Mouse (Mus musculus): ENCODE measurements around the gene Spata5. TPM values are rescaled to one million over a fixed set of nuclear protein-coding genes. Genes with fewer than 3 reads are reported as not detected.
A peak's percentile ranks its signal among the peaks of the same experiment; 100 is the strongest.

Gene Spata5
- polyA plus RNA-seq, 1 experiment from 2014 or later, result 44.8 TPM

DNA sequence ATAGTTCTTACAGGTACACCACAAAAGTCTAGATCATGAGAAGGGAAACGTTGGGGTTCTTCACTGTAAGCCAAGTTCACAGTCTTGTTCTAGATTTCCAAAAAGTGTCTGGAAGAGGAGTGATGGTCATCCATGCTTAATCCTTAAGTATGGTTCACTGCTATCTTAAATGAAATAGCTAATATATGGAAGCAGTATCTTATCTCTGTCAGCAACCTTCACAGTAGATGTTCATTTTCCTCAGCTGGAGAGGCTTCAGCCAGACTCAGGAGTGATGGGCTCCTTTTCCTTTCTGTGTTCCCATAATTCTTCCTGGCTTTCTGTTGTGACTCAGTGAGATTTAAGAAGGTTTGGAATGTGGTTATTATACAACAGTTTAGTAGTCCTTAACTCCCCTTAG is 147.8 kb downstream of the Spata5 start:
- Histone ChIP-seq H3K27me3 (no peaks in the 10 kb centered on the region), H3K9me3 (no peaks in the 10 kb centered on the region), H3K4me2 (no peak overlapping the region), H3K27ac (no peak overlapping the region), H3K4me1 (peaks cover 24% of the 10 kb centered on the region), H3K9ac (no peak overlapping the region), H3K4me3 (replicated peaks) (no peak overlapping the region), H3K36me3 (replicated peaks) (no peaks in the 10 kb centered on the region)
- no peak for ATAC-seq (ENCODE audit: low FRiP score)
- WGBS, result 97% methylated on average over 1 of the region's 1 CpGs

- 67% methylated on average over 1 of the region's 1 CpGs for WGBS
- ATAC-seq (ENCODE audit: low FRiP score), result no peak
- Histone ChIP-seq H3K9ac (no peak overlapping the region), H3K4me3 (replicated peaks) (no peak overlapping the region), H3K36me3 (replicated peaks) (no peaks in the 10 kb centered on the region), H3K27ac (peak overlapping the region; percentile 78), H3K27me3 (no peaks in the 10 kb centered on the region), H3K9me3 (no peaks in the 10 kb centered on the region), H3K4me1 (peaks cover 24% of the 10 kb centered on the region), H3K4me2 (no peak overlapping the region)
Observed at GRCm38 (mm10) chr3:37568780-37569179, 149.1 kb downstream of the Spata5 start.

DNA sequence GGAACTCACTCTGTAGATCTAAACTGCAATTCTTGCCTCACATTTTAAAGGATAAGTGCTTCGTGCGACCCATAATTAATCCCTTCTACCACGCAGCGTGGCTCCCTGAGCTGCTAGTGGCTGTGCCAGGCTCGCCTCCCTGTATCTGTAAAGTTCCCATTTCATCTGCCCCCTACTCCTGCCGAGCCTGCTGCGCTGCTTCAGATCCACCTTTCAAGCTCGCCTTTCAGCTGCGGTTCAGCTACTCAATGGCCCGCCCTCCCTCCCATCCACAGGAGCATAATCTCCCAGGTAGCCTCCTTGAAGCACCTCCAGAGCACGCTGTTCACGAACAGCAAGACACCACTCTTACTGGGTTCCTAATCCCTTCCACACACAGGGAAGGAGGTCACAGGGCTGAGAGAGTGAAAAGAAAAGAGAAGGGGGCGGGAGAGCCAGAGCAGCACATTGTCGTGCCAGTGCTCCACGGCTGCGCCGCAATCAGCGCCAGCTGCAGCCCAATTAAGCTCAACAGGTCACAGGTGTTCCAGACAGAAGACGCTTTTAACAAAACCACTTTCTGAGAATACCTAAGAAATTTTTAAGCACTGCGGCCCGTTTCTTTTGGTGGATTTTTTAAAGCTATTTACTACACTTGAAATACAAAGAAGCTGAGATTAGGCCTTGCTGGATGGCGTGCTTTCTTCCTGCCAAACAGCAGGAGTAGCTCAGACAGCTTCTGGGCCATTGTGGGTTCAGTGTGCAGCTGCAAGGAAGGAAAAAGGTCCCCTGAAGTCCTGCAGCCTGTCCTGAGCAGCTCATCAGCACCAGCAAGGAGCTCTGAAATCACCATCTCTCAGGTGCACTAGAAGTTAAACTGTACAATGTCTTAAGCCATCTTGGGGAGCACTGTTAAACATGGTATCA is 150.2 kb downstream of the Spata5 start:
- 0 out of 2 replicates have a peak overlapping the region, but pooled peaks have one; percentile 7 for H3K4me3 ChIP-seq (replicated peaks)
- H3K9ac ChIP-seq, result no peak overlapping the region
- peak; percentile 90 for ATAC-seq (ENCODE audit: low FRiP score)
- H3K27ac ChIP-seq, result peak overlapping the region; percentile 78
- H3K9me3 ChIP-seq, result no peaks in the 10 kb centered on the region
- H3K4me2 ChIP-seq, result peak overlapping the region; percentile 44
- WGBS, result 5% methylated on average over 22 of the region's 22 CpGs
- H3K27me3 ChIP-seq, result no peaks in the 10 kb centered on the region
- H3K36me3 ChIP-seq (replicated peaks), result 0 out of 2 replicates have a peak, but pooled peaks cover 1% of the 10 kb centered on the region
- peaks cover 24% of the 10 kb centered on the region for H3K4me1 ChIP-seq

GRCm38 (mm10) chr3:37571633-37572032 is 151.9 kb downstream of the Spata5 start:
- WGBS, result 38% methylated on average over 4 of the region's 4 CpGs
- H3K4me1 ChIP-seq, result peaks cover 24% of the 10 kb centered on the region
- H3K9me3 ChIP-seq, result no peaks in the 10 kb centered on the region
- H3K9ac ChIP-seq, result no peak overlapping the region
- ATAC-seq (ENCODE audit: low FRiP score), result no peak
- 0 out of 2 replicates have a peak, but pooled peaks cover 3% of the 10 kb centered on the region for H3K36me3 ChIP-seq (replicated peaks)
- H3K27ac ChIP-seq, result peak overlapping the region; percentile 56; the same call in 1 of the 2 replicates
- H3K4me2 ChIP-seq, result no peak overlapping the region
- no peaks in the 10 kb centered on the region for H3K27me3 ChIP-seq
- H3K4me3 ChIP-seq (replicated peaks), result no peak overlapping the region

- no peak overlapping the region for H3K4me2 ChIP-seq
- H3K27me3 ChIP-seq, result no peaks in the 10 kb centered on the region
- 0 out of 2 replicates have a peak, but pooled peaks cover 3% of the 10 kb centered on the region for H3K36me3 ChIP-seq (replicated peaks)
- H3K9me3 ChIP-seq, result no peaks in the 10 kb centered on the region
- 53% methylated on average over 6 of the region's 6 CpGs for WGBS
- H3K27ac ChIP-seq, result 0 out of 2 replicates have a peak overlapping the region, but pooled peaks have one; percentile 8
- H3K4me3 ChIP-seq (replicated peaks), result no peak overlapping the region
- H3K9ac ChIP-seq, result no peak overlapping the region
- ATAC-seq (ENCODE audit: low FRiP score), result no peak
- H3K4me1 ChIP-seq, result peaks cover 24% of the 10 kb centered on the region
Observed at GRCm38 (mm10) chr3:37572066-37572465, 152.4 kb downstream of the Spata5 start.

DNA sequence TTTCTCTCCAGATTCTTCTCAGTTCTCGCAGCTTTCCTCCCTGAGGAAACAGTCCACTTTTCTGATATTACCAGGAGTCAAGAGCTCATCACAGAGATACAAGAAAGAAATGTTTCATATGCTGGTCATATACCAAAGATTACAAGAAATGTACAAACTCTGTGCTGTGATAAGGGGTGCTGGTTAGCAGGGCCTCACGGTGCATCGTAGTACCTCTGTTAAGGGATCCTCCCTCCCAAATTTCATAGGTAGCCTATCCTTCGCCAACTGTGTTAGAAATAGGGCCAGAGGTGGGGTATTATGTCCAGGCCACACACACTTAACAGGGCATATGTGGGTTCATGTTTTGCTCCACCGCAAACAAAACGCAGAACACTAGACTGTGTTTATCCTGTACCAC is 157.1 kb downstream of the Spata5 start:
- Histone ChIP-seq H3K27ac (no peak overlapping the region), H3K27me3 (no peaks in the 10 kb centered on the region), H3K9me3 (no peaks in the 10 kb centered on the region), H3K4me3 (replicated peaks) (no peak overlapping the region), H3K4me2 (no peak overlapping the region), H3K9ac (no peak overlapping the region), H3K36me3 (replicated peaks) (peaks cover 21% of the 10 kb centered on the region), H3K4me1 (no peaks in the 10 kb centered on the region)
- no peak for ATAC-seq (ENCODE audit: low FRiP score)
- 97% methylated on average over 6 of the region's 6 CpGs for WGBS

GRCm38 (mm10) chr3:37577706-37578105 is 158.0 kb downstream of the Spata5 start:
- Histone ChIP-seq H3K4me3 (replicated peaks) (no peak overlapping the region), H3K4me1 (no peaks in the 10 kb centered on the region), H3K27me3 (no peaks in the 10 kb centered on the region), H3K9ac (no peak overlapping the region), H3K36me3 (replicated peaks) (peaks cover 21% of the 10 kb centered on the region), H3K9me3 (no peaks in the 10 kb centered on the region), H3K27ac (no peak overlapping the region), H3K4me2 (no peak overlapping the region)
- 89% methylated on average over 3 of the region's 3 CpGs for WGBS
- ATAC-seq (ENCODE audit: low FRiP score), result no peak

GRCm38 (mm10) chr3:37584576-37584975 is 164.9 kb downstream of the Spata5 start:
- 0 out of 2 replicates have a peak overlapping the region, but pooled peaks have one; percentile 92 for H3K27ac ChIP-seq
- no peaks in the 10 kb centered on the region for H3K9me3 ChIP-seq
- no peak overlapping the region for H3K9ac ChIP-seq
- no peak overlapping the region for H3K4me3 ChIP-seq (replicated peaks)
- H3K4me2 ChIP-seq, result no peak overlapping the region
- 77% methylated on average over 5 of the region's 5 CpGs for WGBS
- H3K4me1 ChIP-seq, result peaks cover 22% of the 10 kb centered on the region
- no peaks in the 10 kb centered on the region for H3K27me3 ChIP-seq
- ATAC-seq (ENCODE audit: low FRiP score), result no peak
- peaks cover 14% of the 10 kb centered on the region; the same call in 1 of the 2 replicates for H3K36me3 ChIP-seq (replicated peaks)

DNA sequence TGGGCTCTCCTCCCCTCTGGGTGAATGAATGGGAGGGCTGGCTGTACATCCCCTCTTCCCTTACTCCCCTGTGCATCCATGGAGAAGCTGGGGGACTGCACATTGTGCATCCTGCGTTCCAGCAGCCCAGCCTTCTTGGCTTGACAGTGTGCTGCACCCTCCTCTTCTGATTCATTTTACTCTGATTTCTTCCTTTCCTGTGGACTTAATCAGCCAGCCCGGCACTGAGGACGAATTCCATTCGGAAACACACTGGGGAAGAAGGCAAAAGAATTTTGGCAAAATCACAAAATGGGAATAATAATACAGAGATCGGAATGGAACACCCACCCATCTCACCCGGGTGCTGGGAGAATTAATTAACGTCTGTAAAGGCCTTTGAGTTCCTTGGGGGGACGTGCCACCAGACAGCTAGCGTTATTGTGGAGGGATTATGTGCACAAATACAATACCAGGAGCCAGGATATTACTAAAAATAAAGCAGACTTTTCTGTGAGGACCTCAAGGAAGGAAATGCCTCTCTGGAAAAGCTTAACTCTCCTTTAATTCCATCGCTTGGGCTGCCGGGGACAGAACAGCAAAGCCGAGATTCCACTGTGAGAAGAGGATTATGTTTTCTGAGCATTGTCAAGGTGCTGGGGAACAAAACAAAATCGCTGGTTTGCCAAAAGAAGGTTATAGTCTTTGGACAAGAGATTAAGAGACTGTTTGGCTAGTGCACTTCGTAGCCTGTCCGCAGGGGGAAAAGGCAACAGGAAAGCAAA is 166.5 kb downstream of the Spata5 start:
- ATAC-seq (ENCODE audit: low FRiP score), result peak; percentile 81
- peak overlapping the region; percentile 54 for H3K9ac ChIP-seq
- H3K27me3 ChIP-seq, result no peaks in the 10 kb centered on the region
- peak overlapping the region; percentile 51 for H3K4me2 ChIP-seq
- H3K4me3 ChIP-seq (replicated peaks), result peak overlapping the region; percentile 24
- 0 out of 2 replicates have a peak, but pooled peaks cover 3% of the 10 kb centered on the region for H3K36me3 ChIP-seq (replicated peaks)
- no peaks in the 10 kb centered on the region for H3K9me3 ChIP-seq
- H3K27ac ChIP-seq, result peak overlapping the region; percentile 92
- H3K4me1 ChIP-seq, result peaks cover 22% of the 10 kb centered on the region
- WGBS, result 2% methylated on average over 15 of the region's 15 CpGs

DNA sequence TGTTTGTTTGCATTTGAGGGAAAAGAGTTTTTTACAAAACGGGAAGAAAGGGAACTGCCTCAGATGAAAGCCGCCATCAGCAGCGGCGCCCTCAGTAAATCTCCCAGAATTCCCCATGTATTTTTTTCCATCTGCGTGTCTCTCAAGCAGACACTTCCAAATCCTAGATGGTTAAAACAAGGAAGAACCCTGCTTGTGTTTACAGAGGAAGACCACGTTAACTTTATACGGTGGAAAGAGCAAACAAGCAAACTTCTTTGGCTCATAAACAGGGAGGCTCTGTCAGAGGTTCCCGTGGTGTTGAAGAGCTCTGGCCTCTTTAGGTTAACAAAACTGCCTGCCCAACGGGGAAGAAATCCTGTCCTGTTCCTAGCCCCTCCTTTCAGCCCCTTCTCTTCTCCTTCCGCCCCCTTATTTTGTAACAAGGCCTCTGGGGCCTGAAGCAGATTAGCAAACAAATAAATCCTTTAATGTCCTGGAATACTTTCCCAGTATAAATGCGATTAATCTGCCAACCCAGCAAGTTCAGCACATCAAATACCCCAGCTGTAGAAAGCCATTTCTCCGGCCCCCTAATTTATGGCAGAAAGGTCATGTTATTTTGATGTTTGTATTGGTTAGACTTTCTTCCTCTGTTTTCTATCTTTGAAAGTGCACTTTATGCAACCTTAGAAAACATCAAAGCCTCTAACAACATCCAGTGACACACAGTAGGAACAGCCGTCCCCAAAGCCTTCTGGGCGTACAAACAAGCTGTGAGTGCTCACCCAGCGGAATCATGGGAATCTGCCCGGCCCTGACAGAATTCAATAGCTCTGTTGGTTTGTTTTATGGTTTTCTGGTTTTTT is 167.3 kb downstream of the Spata5 start:
- peak; percentile 62 for ATAC-seq (ENCODE audit: low FRiP score)
- WGBS, result 16% methylated on average over 16 of the region's 16 CpGs
- Histone ChIP-seq H3K27ac (peak overlapping the region; percentile 92), H3K9me3 (no peaks in the 10 kb centered on the region), H3K4me1 (peaks cover 22% of the 10 kb centered on the region), H3K9ac (peak overlapping the region; percentile 54; the same call in 1 of the 2 replicates), H3K27me3 (no peaks in the 10 kb centered on the region), H3K36me3 (replicated peaks) (no peaks in the 10 kb centered on the region), H3K4me3 (replicated peaks) (peak overlapping the region; percentile 24), H3K4me2 (peak overlapping the region; percentile 51)

DNA sequence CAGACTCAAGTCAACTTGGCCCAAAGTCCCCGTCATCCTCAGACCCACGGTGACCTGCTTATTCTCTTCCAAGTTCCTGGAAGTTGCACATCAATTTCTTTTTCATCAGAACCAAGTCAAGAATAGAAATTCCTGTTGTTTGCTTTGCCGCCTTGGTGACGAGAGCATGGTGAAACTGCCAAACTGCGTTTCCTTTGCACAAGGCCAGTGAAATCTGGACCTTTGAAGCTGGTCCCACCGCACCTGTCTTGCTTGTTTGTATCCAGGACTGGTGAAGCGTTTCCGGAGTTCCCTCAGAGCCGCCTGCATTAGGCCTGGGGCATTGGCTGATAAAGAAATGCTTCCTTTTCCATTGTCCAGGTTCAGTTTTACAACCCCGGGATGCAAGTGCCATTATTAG is 176.0 kb downstream of the Spata5 start:
- H3K4me3 ChIP-seq (replicated peaks), result no peak overlapping the region
- H3K27me3 ChIP-seq, result no peaks in the 10 kb centered on the region
- H3K4me1 ChIP-seq, result no peaks in the 10 kb centered on the region
- WGBS, result 72% methylated on average over 10 of the region's 10 CpGs
- H3K4me2 ChIP-seq, result no peak overlapping the region
- no peaks in the 10 kb centered on the region for H3K9me3 ChIP-seq
- ATAC-seq (ENCODE audit: low FRiP score), result no peak
- H3K36me3 ChIP-seq (replicated peaks), result no peaks in the 10 kb centered on the region
- H3K9ac ChIP-seq, result no peak overlapping the region
- no peak overlapping the region for H3K27ac ChIP-seq

All from forebrain, embryonic 12.5 days (tissue).